Mouse (Mus musculus): ENCODE results near the gene Mgarp.
"Not testable (repeated sequence)": the region's sequence is repeated elsewhere in the genome, so short reads cannot be mapped to it uniquely, and the experiment has no call there.

Mgarp gene

DNA sequence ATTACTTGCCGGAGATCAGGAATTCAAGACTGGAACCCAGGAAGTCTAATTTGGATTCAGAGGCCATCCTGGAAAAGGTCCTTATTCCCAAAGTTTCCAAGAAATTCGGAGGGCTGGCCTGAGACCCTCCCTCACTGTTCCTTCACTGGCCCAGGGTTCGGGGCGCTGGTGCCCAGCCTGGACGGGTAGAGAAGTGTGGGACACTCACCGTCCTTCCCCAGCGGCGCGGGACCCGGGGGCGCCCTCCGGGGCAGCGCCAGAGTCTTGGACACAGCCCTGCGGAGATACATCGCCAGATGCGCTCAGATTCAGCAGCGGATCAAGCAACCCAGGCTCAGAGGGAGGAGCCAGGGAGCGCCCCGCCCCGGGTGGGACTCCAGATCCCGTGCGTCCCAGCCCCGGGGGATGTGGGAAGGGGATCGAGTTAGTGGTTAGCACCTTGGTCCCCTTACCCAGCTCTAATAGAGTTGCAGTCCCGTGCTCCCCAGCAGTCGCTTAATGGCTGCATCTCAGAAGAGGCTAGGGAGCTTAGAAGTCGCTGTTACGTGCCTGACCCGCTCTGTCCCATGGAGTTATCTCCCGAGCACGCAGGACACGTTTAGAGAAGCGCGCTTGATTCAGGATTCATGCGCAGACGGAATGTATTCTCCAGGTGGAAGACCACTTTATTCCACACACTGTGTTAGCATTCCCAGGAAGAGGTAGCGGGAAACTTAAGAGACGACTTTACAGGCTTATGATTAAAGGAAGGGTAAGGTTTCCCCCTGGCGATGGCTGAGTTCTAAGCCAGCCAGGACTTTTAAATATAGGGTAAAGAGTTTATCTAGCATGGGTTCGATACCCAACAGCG, at the start of gene Mgarp:
Gene Mgarp (minus strand): TSS at position 520 of the 850 bp plus-strand sequence.
- peak; percentile 16 to 44 for DNase-seq

GRCm38 (mm10) chr3:51434871-51435595, 38.5 kb upstream of the Mgarp start:
- DNase-seq, result no peak

- DNase-seq, result not testable (repeated sequence)
Measured at GRCm38 (mm10) chr3:51434364-51434763, 37.8 kb upstream of the Mgarp start.

DNA sequence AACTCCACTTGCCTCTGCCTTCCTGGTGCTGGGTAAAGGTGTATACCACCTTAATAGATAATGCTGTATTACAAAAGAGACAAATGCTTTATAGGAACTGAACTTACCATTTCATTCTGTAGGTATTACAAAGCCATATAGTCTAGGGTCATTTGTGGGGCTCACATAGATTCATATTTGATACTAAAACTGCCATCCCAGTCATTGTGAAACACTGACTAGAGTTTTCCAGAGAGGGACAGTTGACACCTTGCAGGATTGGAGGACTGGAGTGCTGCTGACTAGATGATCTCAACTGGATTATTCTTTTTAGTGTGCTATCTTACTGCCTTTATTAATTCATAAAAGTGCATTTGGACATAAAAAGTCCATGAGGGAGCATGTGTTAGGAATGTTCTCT, 28.9 kb upstream of the Mgarp start:
- DNase-seq, result no peak

DNA sequence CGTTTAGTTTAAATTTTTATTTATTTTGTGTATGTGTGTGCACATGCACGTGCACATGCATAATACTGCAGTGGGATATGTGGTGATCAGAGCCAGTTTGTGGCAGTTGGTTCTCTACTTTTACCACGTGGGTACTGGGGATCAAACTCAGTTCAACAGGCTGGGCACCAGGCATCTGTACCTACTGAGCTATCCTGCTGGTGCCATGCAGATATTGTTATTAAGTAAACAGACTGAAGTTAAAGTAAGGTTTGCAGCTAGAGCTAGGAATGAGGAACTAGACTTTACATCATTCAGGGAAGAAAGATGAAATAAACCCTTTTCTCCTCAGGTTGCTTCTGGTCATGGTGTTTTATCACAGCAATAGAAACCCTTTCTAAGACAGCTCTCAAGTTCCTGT, 25.4 kb upstream of the Mgarp start:
- no peak for DNase-seq

DNA sequence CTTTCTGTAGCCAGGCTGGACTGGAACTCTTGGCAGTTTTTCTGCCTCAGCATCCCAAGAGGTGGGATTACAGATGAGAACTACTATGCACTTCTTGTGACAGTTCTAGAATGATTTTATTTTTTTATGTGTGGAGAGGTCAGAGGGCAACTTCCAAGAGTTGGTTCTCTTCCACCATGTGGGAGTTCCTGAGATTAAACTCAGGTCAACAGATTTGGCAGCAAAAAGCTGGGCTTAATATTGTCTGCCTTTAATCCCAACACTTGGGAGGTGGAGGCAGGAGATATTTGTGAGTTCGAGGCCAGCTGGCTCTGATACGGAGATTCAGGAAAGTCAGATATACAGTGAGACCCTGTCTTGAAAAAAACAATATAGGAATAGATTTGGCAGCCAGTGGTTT, 21.4 kb upstream of the Mgarp start:
- no peak for DNase-seq

DNA sequence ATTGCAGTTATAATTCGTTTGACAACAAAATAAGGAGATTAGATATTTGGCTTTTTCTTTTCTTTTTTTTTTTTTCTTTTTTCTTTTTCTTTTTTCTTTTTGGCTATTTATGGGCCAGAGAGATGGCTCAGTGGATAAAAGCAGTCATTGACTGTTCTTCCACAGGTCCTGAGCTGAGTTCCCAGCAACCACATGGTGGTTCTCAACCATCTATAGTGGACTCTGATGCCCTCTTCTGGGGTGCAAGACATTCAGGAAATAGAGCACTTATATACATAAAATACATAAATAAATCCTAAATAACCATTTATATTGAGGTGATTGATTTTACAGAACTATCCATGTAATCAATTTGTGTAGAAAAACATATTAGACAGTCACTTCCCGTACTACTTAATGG, 20.9 kb upstream of the Mgarp start:
- DNase-seq, result no peak

DNA sequence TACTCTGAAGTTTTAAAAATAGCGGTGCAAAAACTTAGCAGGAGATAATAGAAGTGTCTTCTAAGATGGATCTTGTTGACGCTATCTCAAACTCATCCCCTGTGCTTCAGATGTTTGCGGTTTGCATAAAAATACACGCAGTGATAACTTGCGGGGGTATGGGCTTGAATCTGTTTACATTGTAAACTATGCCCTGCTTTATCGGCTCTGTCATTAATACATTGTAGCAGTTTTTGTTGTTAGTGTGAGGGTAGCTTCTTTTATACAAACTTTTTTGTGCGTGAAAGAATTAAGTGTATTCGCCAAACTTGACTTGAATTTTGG, 20.6 kb upstream of the Mgarp start:
- DNase-seq, result no peak

DNA sequence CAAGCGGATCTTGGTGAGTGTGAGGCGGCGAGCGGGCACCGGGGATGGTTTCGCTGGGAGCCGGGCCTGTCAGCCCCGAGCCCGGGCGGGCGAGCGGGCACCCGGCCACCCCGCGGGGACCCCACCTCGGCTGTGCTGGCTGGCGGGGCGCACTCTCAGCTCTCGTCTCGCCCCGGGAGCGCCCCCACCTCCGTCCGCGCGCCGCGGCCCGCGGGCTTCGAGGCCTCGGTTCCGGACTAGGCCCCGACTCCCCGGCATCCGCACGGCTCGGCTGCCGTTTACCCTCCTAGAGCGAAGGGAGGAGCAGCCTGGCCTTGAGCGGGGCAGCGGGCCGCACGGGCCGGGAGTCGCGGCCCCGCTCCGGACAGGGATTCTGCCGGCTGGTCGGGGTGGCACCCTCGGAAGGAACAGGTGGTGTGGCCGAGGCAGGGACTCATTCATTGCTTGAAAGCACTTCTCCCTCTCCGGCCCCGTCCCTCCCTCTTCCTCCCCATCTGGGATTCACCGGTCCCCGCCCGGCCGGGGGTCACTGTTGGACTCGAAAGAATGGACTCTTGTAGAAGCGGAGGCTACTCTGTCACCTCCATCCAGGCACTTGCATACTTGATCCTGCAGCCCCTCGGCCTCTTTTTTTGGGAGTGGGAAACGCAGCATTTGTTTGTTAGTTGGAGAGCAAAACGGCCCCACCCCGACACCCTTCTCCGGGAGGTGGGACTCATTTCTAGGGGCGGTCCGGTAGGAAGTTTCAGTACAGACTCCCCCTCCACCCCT, 20.0 kb upstream of the Mgarp start:
- DNase-seq, result peak in 1 of 2 experiments; percentile 70

DNA sequence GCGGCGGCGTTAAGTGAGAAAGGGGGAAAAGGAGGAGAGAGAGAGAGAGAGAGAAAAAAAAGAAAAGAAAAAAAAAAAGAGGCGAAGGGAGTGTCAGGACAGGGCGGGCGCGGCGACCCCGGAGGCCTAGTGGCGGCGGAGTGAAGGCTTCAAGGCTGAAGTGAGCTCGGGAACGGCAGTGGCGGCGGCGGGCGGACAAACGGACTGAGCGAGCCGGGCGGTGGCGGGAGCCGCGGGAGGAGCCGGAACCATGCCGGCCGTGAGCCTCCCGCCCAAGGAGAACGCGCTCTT, 19.5 kb upstream of the Mgarp start:
- DNase-seq, result no peak

DNA sequence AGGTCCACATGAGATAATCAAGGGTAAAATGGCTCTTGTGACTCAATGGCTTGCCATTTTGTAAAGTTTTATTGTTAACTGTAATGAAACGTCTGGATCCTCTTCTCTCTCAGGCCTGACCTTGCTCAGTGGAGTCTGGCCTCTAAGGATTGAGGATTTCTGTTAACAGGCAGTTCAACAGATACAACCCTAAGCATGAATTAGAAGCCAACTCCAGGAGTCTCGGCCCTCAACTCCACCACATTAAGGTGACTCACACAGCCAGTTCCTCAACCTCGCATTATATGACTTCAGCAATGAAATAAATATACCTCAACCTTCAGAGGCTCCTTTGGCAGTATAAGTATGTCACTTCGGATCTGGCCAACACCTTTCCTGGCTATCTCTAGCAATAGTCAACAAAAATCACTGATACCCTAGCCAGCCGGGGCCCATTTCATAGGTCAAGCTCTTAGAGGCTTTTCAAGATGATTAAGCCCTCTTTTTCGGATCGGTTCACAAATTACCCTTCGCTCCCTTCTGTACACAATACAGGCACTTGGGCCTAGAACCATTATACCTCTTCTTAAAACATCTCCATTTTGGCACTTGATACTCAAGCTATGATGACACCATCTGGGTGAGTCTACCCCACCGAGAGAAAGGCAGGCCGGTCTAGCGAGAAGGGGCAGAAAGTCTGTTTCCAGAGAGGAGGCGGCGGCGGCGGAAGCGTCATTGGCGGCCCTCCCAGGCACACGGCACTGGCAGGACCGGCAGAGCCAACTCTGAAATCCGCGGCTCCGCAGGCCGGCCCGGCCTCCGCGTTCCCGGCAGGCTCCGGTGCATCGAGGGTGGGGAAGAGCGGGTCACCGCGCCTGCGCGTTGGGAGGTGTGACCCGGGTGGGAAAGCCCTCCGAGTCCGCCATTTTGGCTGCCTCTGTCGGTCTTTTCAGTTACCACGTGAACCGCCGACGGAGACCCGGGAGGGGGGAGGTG, 18.8 kb upstream of the Mgarp start, which contains the start of gene Naa15:
Gene Naa15 (plus strand): TSS at position 51 of the 975 bp plus-strand sequence.
- DNase-seq, result peak; percentile 97 to 98

- no peak for DNase-seq
Measured at GRCm38 (mm10) chr3:51413276-51413675, 16.7 kb upstream of the Mgarp start.

DNA sequence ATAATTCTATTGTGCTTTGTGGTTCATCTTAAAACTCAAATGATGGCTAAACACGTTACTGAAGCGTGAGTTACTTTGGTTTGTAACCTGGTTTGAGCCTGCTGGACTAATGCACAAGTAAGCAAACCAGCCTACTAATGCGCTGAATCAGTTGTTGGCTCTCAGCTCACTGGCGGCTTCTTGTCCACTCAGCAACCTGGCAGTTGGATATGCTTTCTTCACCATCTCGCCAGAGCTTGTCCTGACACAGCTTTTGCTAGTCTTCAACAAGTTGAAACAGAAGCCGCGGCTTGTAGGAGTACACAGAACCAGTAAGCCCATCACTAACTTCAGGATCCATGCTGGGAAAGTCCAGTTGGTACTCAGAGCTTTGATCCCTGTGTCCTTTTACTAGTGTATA, 15.9 kb upstream of the Mgarp start:
- DNase-seq, result no peak

DNA sequence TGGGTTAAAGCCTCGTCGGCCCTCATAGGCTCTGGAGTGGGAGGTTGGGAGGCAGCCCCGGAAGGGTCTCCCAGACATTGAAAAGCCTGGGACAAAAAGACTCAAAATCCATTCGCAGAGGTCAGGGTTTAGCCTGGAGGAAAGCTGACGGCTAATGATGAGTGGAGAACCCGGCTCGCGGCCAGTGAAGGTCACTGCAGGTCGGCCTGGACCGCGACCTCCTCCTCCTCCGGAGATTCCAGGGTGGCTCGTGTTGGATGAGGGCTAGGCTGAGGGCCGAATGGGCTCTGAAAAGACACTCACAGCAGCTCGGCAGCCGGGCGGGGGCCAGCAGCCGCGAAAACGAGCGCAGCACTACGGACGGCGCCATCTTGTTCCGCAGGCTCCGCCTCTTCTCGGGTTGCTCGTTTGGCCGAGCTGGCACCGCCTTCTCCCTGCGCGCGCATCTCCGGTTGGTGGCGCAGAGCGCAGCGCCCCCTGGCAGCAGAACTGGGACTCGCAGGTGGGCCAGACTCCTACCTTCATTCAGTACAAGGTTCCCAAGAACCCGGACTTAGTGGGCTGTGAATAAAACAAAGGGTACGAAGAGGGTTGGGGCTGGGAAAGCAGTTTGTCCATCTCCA, 12.1 kb upstream of the Mgarp start, which contains the start of gene Ndufc1:
Gene Ndufc1 (minus strand): TSS at position 428 of the 623 bp plus-strand sequence.
- DNase-seq, result peak; percentile 100

- peak in 1 of 2 experiments; percentile 35 for DNase-seq
Measured at GRCm38 (mm10) chr3:51407870-51408560, 11.5 kb upstream of the Mgarp start.

DNA sequence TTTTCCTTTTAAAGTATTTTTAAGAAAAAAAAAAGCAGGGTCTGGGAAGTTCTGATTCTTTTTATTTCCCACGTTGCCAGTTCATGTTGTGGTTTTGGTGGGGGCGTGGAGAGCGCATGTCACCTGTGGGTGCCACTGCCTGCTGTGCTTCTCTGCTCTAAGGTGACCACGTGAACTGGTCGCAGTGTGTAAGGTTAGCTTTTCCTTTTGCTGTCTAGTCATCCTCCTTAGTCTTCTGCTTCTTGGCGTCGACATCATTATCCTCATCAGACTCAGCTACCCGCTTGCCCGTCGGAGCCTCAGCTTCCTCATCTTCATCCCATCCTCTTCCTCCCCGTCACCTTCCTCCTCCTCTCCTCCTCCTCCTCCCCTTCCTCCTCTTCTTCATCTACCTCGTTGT, 6.1 kb upstream of the Mgarp start:
- DNase-seq, result no peak

DNA sequence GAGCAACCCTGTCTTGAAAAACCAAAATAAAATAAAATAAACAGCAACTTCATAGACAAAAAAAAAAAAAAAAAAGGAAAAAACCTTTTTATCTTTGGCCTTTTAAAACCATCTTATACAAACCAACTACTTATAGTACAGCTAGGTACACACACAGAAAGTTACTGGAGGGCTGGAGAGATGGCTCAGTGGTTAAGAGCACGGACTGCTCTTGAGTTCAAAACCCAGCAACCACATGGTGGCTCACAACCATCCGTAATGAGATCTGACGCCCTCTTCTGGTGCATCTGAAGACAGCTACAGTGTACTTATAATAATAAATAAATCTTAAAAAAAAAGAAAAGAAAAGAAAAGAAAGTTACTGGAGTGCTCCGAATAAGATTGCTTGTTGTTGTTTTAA, 5.5 kb upstream of the Mgarp start:
- not testable (repeated sequence) for DNase-seq

DNA sequence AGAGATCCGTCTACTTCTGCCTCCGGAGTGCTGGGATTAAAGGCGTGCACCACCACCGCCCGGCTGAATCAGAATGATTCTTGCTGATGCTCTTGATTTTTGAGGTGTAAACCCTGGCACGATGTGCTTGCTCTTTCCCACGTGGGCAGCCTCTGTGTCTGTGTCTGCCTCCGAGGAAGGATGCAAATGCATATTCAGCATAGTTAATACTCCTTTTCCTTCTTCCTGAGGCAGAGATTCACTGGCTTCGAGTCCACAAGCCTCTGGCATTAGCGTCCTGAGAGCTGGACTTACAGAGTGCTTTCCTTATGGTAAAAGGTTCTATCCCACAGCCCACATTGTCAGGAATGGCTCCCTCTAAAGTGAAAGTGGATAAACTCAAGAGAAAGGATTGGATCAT, 4.1 kb upstream of the Mgarp start:
- no peak for DNase-seq

- DNase-seq, result no peak
Measured at GRCm38 (mm10) chr3:51399531-51399930, 3.0 kb upstream of the Mgarp start.

- DNase-seq, result no peak
Measured at GRCm38 (mm10) chr3:51398667-51399066, 2.1 kb upstream of the Mgarp start.

DNA sequence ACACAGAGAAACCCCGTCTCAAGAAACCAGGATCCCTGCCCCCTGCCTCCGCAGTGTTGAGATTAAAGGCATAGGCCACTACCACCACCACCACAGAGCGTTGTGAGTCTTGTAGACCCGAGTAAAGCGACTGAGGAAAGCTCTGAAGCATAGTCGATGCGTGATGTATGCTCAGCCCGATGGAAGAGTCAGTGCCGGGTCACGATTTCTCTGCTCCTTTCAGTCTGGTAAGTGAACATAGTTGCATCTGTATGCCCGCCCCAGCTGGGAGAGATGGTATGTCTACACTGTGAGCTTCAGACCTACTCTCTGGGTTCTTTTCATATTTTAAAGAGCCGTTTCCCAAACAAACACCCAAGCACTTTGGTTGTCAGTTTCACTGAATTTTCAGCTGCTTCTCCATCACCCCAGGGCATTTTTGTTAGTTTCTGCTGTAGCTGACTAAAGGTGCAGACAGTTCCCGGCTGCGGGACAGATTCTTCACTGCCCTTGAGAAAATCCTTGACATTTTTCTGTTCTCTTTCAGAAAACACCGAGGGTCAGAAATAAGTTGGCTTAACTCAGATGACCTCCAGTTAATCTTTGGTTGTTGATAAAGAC, 1.3 kb upstream of the Mgarp start:
- no peak for DNase-seq
